In the genomic region with DNA sequence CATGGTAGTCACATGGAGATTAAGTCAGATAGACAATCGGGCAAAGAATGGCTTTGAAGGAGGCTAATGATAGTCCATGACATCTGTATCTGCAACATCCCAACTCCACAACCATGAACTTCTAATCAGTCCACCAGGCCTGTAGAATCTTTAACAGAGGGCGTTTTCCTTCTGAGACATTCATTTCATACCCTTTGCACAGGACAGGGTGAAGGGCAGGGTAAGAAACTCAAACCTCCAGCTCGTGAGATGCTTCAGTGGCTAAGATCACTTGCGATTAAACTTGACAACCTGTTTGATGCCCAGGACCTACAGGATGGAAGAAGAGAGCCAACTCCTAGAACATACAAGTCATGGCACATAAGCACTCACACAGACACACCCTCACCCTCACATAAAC, we compare ENCODE assay signal across 14 mouse cellular contexts.
"Had no signal": no experiment of that assay in that cellular context is flagged by ENCODE, and none has a peak within 500 bp of the region (broad histone marks: within the 10 kb centered on the region; RNA-seq: fewer than 3 reads in every experiment).

No protein-coding gene starts in this region.

- H3K27me3 ChIP-seq: limb, embryonic 13.5 days; liver, embryonic 13.5 days; neural tube, embryonic 15.5 days had no signal

- H3K4me3 ChIP-seq: limb, embryonic 13.5 days; liver, embryonic 13.5 days; midbrain, embryonic 10.5 days; myocyte; neural tube, embryonic 15.5 days had no signal

- DNase-seq: left cerebral cortex, postnatal 4 days; liver, embryonic 13.5 days; lung, postnatal 10 days; midbrain, embryonic 14.5 days; right cerebral cortex, adult 18-20 months; right cerebral cortex, postnatal 25 days; thymus, adult 18-20 months; thymus, postnatal 14 days had no signal

- H3K27ac ChIP-seq: limb, embryonic 13.5 days; liver, embryonic 13.5 days; midbrain, embryonic 10.5 days; neural tube, embryonic 15.5 days had no signal

- H3K9me3 ChIP-seq: limb, embryonic 13.5 days; liver, embryonic 13.5 days; midbrain, embryonic 10.5 days; neural tube, embryonic 15.5 days had no signal

- H3K36me3 ChIP-seq: limb, embryonic 13.5 days; liver, embryonic 13.5 days; midbrain, embryonic 10.5 days; neural tube, embryonic 15.5 days had no signal

- H3K4me2 ChIP-seq: limb, embryonic 13.5 days; liver, embryonic 13.5 days; neural tube, embryonic 15.5 days had no signal

- H3K9ac ChIP-seq: limb, embryonic 13.5 days; liver, embryonic 13.5 days; neural tube, embryonic 15.5 days had no signal

- ATAC-seq: hindbrain, embryonic 16.5 days; inflammation-experienced regulatory T-cells, adult 6 months had no signal
